Mouse (Mus musculus): ENCODE measurements at regions not wholly inside any gene's neighbourhood (a gene's known extent, or its start where the extent isn't known, plus 50 kb on each side); places are given as distances from the start of the nearest gene placed in this dataset.

DNA sequence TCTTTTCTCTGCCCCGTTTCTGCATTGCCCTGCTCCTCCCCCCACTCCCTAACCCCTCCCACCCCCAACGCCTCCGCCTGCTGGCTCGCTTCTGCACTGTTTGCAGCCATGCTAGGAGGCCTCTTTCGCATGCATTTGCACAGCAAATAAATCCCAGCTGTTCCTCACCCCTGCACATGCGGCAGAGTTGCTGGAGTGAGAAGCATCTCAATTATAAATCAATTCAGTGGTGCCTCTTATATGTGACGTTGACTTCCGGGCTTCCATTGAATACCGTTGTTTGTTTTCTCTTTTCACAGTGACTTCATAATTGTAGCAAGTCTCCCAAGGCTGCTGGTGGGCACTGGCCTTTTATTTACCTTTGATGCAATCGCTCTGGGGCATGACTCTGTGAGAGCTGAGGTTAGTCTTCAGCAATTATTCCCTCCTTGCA, 144.3 kb downstream of the Zfp281 start:
- no peaks in the 10 kb centered on the region for H3K27me3 ChIP-seq (ENCODE audit: control insufficient read depth, insufficient read depth, insufficient read length)
- no peak overlapping the region for H3ac ChIP-seq (ENCODE audit: control insufficient read depth, insufficient read length)
- H3K4me2 ChIP-seq (ENCODE audit: low read depth): no peak overlapping the region
- H3K36me3 ChIP-seq (ENCODE audit: control insufficient read depth, insufficient read depth): no peaks in the 10 kb centered on the region
- H3K4me3 ChIP-seq: no peak overlapping the region
- TF ChIP-seq CEBPB (IDR thresholded peaks at IDR 0.05; ENCODE audit: insufficient read depth, poor library complexity, severe bottlenecking) (no peak), TCF3 (IDR thresholded peaks at IDR 0.05; ENCODE audit: insufficient read length, low read depth) (no peak), MAX (IDR thresholded peaks at IDR 0.05; ENCODE audit: low read depth) (no peak), USF1 (IDR thresholded peaks at IDR 0.05; ENCODE audit: low read depth) (no peak), MYOG (IDR thresholded peaks at IDR 0.05; ENCODE audit: control insufficient read depth in 1 of 3, insufficient read depth in 1 of 3, insufficient read length in 2 of 3, low read depth in 2 of 3) (no peak), REST (IDR thresholded peaks at IDR 0.05; ENCODE audit: insufficient read depth, insufficient read length) (no peak), SRF (IDR thresholded peaks at IDR 0.05; ENCODE audit: control insufficient read depth, insufficient read length, low read depth) (no peak), MYOD1 (IDR thresholded peaks at IDR 0.05; ENCODE audit: control insufficient read depth in 1 of 3, insufficient read length in 2 of 3, low read depth in 2 of 3) (no peak), POLR2A (IDR thresholded peaks at IDR 0.05; ENCODE audit: insufficient read length, low read depth) (no peak), TCF12 (IDR thresholded peaks at IDR 0.05; ENCODE audit: insufficient read depth, poor library complexity, severe bottlenecking) (no peak), E2F4 (IDR thresholded peaks at IDR 0.05; ENCODE audit: insufficient read depth) (no peak), POLR2AphosphoS2 (IDR thresholded peaks at IDR 0.05; ENCODE audit: insufficient read length, low read depth) (no peak)
- no peaks in the 10 kb centered on the region for H3K79me2 ChIP-seq (ENCODE audit: control insufficient read depth, insufficient read depth)

DNA sequence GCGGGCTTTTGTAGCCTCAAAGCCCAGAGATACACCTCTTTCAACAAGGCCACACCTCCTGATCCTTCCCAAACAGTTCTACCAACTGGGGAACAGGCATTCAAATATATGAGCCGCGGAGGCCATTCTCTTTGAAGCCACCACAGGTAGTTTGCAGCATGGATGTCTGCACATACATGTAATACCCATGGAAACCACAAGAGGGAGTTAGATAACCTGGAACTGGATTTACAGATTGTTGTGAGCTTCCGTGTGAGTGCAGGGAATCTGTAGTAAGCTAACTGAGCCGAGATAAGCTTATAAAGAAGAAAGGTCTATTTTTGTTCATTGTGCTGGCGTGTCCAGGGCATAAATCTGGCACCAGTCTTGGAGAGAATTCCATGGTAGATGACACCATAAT, 149.0 kb downstream of the Zfp281 start:
- no peak for TF ChIP-seq POLR2AphosphoS2 (IDR thresholded peaks at IDR 0.05; ENCODE audit: insufficient read length, low read depth)
- TF ChIP-seq E2F4 (IDR thresholded peaks at IDR 0.05; ENCODE audit: insufficient read depth): no peak
- TF ChIP-seq TCF3 (IDR thresholded peaks at IDR 0.05; ENCODE audit: insufficient read length, low read depth): no peak
- TF ChIP-seq REST (IDR thresholded peaks at IDR 0.05; ENCODE audit: insufficient read depth, insufficient read length): no peak
- no peak for TF ChIP-seq USF1 (IDR thresholded peaks at IDR 0.05; ENCODE audit: low read depth)
- TF ChIP-seq MYOD1 (IDR thresholded peaks at IDR 0.05; ENCODE audit: control insufficient read depth in 1 of 3, insufficient read length in 2 of 3, low read depth in 2 of 3): no peak
- TF ChIP-seq MYOG (IDR thresholded peaks at IDR 0.05; ENCODE audit: control insufficient read depth in 1 of 3, insufficient read depth in 1 of 3, insufficient read length in 2 of 3, low read depth in 2 of 3): no peak
- TF ChIP-seq CEBPB (IDR thresholded peaks at IDR 0.05; ENCODE audit: insufficient read depth, poor library complexity, severe bottlenecking): no peak
- TF ChIP-seq POLR2A (IDR thresholded peaks at IDR 0.05; ENCODE audit: insufficient read length, low read depth): no peak
- TF ChIP-seq TCF12 (IDR thresholded peaks at IDR 0.05; ENCODE audit: insufficient read depth, poor library complexity, severe bottlenecking): no peak
- TF ChIP-seq MAX (IDR thresholded peaks at IDR 0.05; ENCODE audit: low read depth): no peak
- TF ChIP-seq SRF (IDR thresholded peaks at IDR 0.05; ENCODE audit: control insufficient read depth, insufficient read length, low read depth): no peak

DNA sequence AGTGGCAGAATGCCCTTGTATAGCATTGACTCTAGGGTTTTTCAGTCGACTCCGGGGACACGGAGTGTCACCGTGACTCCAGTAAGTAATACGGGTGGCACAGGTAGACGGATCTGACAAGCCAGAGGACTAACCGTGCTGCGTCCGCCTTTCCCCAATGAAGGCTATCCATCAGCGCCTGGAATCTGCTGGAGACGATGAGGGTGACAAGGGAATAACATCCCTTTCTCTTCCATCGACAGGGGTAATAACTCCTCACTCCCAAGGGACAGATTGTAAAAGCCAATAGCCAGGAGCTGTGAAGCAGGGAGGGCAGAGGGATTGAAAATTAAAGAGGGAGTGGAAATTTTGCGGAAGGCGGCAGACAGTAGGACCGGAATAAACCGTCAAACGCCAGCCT, 151.5 kb downstream of the Zfp281 start:
- Histone ChIP-seq H3K27me3 (ENCODE audit: control insufficient read depth, insufficient read depth, insufficient read length) (peaks cover 13% of the 10 kb centered on the region), H3K79me2 (ENCODE audit: control insufficient read depth, insufficient read depth) (no peaks in the 10 kb centered on the region), H3K4me3 (no peak overlapping the region), H3K4me2 (ENCODE audit: low read depth) (no peak overlapping the region), H3ac (ENCODE audit: control insufficient read depth, insufficient read length) (no peak overlapping the region), H3K36me3 (ENCODE audit: control insufficient read depth, insufficient read depth) (no peaks in the 10 kb centered on the region)
- TF ChIP-seq SRF (IDR thresholded peaks at IDR 0.05; ENCODE audit: control insufficient read depth, insufficient read length, low read depth): no peak
- no peak for TF ChIP-seq MYOG (IDR thresholded peaks at IDR 0.05; ENCODE audit: control insufficient read depth in 1 of 3, insufficient read depth in 1 of 3, insufficient read length in 2 of 3, low read depth in 2 of 3)
- no peak for TF ChIP-seq USF1 (IDR thresholded peaks at IDR 0.05; ENCODE audit: low read depth)
- no peak for TF ChIP-seq POLR2AphosphoS2 (IDR thresholded peaks at IDR 0.05; ENCODE audit: insufficient read length, low read depth)
- no peak for TF ChIP-seq MAX (IDR thresholded peaks at IDR 0.05; ENCODE audit: low read depth)
- TF ChIP-seq TCF3 (IDR thresholded peaks at IDR 0.05; ENCODE audit: insufficient read length, low read depth): no peak
- TF ChIP-seq CEBPB (IDR thresholded peaks at IDR 0.05; ENCODE audit: insufficient read depth, poor library complexity, severe bottlenecking): no peak
- no peak for TF ChIP-seq REST (IDR thresholded peaks at IDR 0.05; ENCODE audit: insufficient read depth, insufficient read length)
- no peak for TF ChIP-seq E2F4 (IDR thresholded peaks at IDR 0.05; ENCODE audit: insufficient read depth)
- TF ChIP-seq MYOD1 (IDR thresholded peaks at IDR 0.05; ENCODE audit: control insufficient read depth in 1 of 3, insufficient read length in 2 of 3, low read depth in 2 of 3): no peak
- TF ChIP-seq POLR2A (IDR thresholded peaks at IDR 0.05; ENCODE audit: insufficient read length, low read depth): no peak
- TF ChIP-seq TCF12 (IDR thresholded peaks at IDR 0.05; ENCODE audit: insufficient read depth, poor library complexity, severe bottlenecking): no peak

More for the DNA sequence above, 149.0 kb downstream of the Zfp281 start:
- Histone ChIP-seq H3K4me2 (ENCODE audit: low read depth) (no peak overlapping the region), H3K27me3 (ENCODE audit: control insufficient read depth, insufficient read depth, insufficient read length) (peaks cover 8% of the 10 kb centered on the region), H3K79me2 (ENCODE audit: control insufficient read depth, insufficient read depth) (no peaks in the 10 kb centered on the region), H3K36me3 (ENCODE audit: control insufficient read depth, insufficient read depth) (no peaks in the 10 kb centered on the region), H3ac (ENCODE audit: control insufficient read depth, insufficient read length) (no peak overlapping the region), H3K4me3 (no peak overlapping the region)

DNA sequence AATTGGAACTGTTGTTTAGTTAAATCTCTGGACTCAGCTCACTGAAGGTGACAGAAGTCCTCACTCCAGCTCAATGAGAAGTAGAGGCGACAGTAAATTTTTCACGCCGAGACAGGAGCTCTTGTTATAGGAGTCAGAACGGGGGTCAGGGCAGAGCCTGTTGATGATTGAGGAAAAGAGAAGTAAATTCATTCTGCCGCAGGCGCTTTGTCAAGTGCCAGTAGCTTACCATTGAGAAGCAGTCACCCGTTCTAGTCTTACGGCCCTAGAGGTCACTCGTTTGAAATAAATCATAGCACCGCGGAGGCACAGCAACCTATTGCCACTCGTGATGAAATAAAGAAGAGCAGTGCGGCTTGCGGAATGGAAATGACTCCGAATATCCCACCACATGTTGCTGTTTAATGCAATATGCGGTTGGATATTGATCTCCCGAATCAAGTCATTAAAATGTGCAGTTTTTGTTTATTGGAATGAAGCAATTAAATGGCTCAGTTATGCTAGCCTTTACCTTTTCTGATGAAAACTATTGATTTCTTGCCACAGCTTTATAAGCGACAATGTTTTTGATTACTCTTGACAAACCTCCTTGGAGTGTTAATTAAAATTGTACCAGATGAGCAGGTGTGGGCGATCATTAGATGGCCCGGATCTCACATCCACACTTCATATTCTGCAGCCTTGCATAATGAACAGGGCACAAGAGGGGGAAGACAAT, 152.7 kb downstream of the Zfp281 start:
- H3ac ChIP-seq (ENCODE audit: control insufficient read depth, insufficient read length): no peak overlapping the region
- no peaks in the 10 kb centered on the region for H3K79me2 ChIP-seq (ENCODE audit: control insufficient read depth, insufficient read depth)
- H3K4me3 ChIP-seq: no peak overlapping the region
- peaks cover 13% of the 10 kb centered on the region for H3K27me3 ChIP-seq (ENCODE audit: control insufficient read depth, insufficient read depth, insufficient read length)
- no peaks in the 10 kb centered on the region for H3K36me3 ChIP-seq (ENCODE audit: control insufficient read depth, insufficient read depth)
- no peak overlapping the region for H3K4me2 ChIP-seq (ENCODE audit: low read depth)
- TF ChIP-seq SRF (IDR thresholded peaks at IDR 0.05; ENCODE audit: control insufficient read depth, insufficient read length, low read depth): no peak
- TF ChIP-seq REST (IDR thresholded peaks at IDR 0.05; ENCODE audit: insufficient read depth, insufficient read length): no peak
- TF ChIP-seq POLR2AphosphoS2 (IDR thresholded peaks at IDR 0.05; ENCODE audit: insufficient read length, low read depth): no peak
- no peak for TF ChIP-seq E2F4 (IDR thresholded peaks at IDR 0.05; ENCODE audit: insufficient read depth)

Data from myocyte (in vitro differentiated cells).